Mouse (Mus musculus) liver, embryonic 14.5 days (tissue): Measurements from ENCODE around the gene Mvb12a. TPM values are rescaled to one million over a fixed set of nuclear protein-coding genes. Genes with fewer than 3 reads are reported as not detected.

Experiments used
- ATAC-seq: fragments of 200-750 bp; cut with Nextera tagmentation; 2 replicates; pipeline ENCODE4 v1.8.0; 2017; ENCODE audit warnings: moderate number of reproducible peaks, mild to moderate bottlenecking, moderate library complexity; ENCODE audit not compliant: insufficient read depth
- DNase-seq, 3 experiments: peaks; one replicate each; pipeline ENCODE4 v3.0.0-alpha.2; 2012 to 2013; ENCODE audit warnings: low read depth in 3 of 3, low spot score in 3 of 3
- H3K27ac ChIP-seq: fragments of 300-500 bp; sonication (generic); 2 replicates; pipeline ENCODE4 v1.5.1; 2014; ENCODE audit warnings: moderate library complexity, mild to moderate bottlenecking, control low read depth, inconsistent platforms
- H3K27me3 ChIP-seq: fragments of 300-500 bp; sonication (generic); 2 replicates; pipeline ENCODE4 v1.6.1; 2014; ENCODE audit warnings: mild to moderate bottlenecking, low read length, moderate library complexity; ENCODE audit not compliant: control insufficient read depth, insufficient read depth
- H3K36me3 ChIP-seq: fragments of 300-500 bp; sonication (generic); replicated peaks from 2 replicates; pipeline ENCODE4 v1.6.1; 2014; ENCODE audit warnings: low read depth; ENCODE audit not compliant: control insufficient read depth, insufficient read depth
- H3K4me1 ChIP-seq, 2 experiments: fragments of 200-500 bp in 1 of 2; fragments of 300-500 bp in 1 of 2; sonication (generic) in 1 of 2; replicated peaks; 2 replicates each; pipeline ENCODE4 v1.6.1; 2012 to 2014; ENCODE audit warnings: antibody characterized with exemption in 1 of 2, inconsistent platforms in 1 of 2, low read length in 1 of 2; ENCODE audit not compliant: control insufficient read depth in 2 of 2, insufficient read depth in 2 of 2
- H3K4me2 ChIP-seq: fragments of 300-500 bp; sonication (generic); 2 replicates; pipeline ENCODE4 v1.6.1; 2014; ENCODE audit warnings: low read depth, mild to moderate bottlenecking, control low read depth, moderate library complexity
- H3K4me3 ChIP-seq, 2 experiments: fragments of 200-500 bp in 1 of 2; fragments of 300-500 bp in 1 of 2; sonication (generic) in 1 of 2; 2 replicates each; pipeline ENCODE4 v1.5.1; 2012 to 2014; ENCODE audit warnings: low read depth in 2 of 2, low read length in 2 of 2, mild to moderate bottlenecking in 2 of 2, control low read depth in 1 of 2, inconsistent platforms in 1 of 2, moderate library complexity in 1 of 2; ENCODE audit not compliant: insufficient read depth in 1 of 2
- H3K9ac ChIP-seq: fragments of 300-500 bp; sonication (generic); replicated peaks from 2 replicates; pipeline ENCODE4 v1.6.1; 2014; ENCODE audit warnings: mild to moderate bottlenecking, control low read depth, moderate library complexity
- H3K9me3 ChIP-seq: fragments of 300-500 bp; sonication (generic); 2 replicates; pipeline ENCODE4 v1.6.1; 2016; ENCODE audit warnings: low read length, mixed read lengths; ENCODE audit not compliant: control insufficient read depth
- CTCF ChIP-seq: IDR thresholded peaks from 2 replicates; pipeline ENCODE4 v1.5.1; 2016; ENCODE audit warnings: antibody characterized with exemption, low read depth, control low read depth
- EP300 ChIP-seq: IDR thresholded peaks from 2 replicates; pipeline ENCODE4 v1.6.1; 2016; ENCODE audit warnings: antibody characterized with exemption, low read depth
- WGBS: fragments of 180-500 bp; shearing (Covaris S2); extraction: QIAGEN DNeasy Blood & Tissue Kit; methylation state at CpG from one replicate; pipeline ENCODE4 v1.1.7; 2014; ENCODE audit not compliant: insufficient replicate concordance; 5-methylcytosine and 5-hydroxymethylcytosine counted together
- polyA plus RNA-seq, 2 experiments: library from polyadenylated mRNA; depleted of rRNA in 1 of 2; stranded (reverse) in 1 of 2; unstranded in 1 of 2; fragments of >200 nt; fragmentation: Nextera tagmentation in 1 of 2; extraction: Ambion mirVana in 1 of 2; gene quantifications; 2 replicates each; pipeline versions ENCODE4 v1.2.1 to v1.2.3; 2012 to 2014

The Mvb12a gene
- polyA plus RNA-seq, 2 experiments: 25.6 to 31.1 TPM

GRCm38 (mm10) chr8:71558958-71559690, 16.4 kb downstream of the Mvb12a start:
- Histone ChIP-seq H3K36me3 (no peaks in the 10 kb centered on the region), H3K9me3 (no peaks in the 10 kb centered on the region; the same call in 1 of the 2 replicates), H3K4me3 (peak overlapping the region; percentile 62 to 69), H3K27me3 (peaks cover 14% of the 10 kb centered on the region), H3K27ac (no peak overlapping the region), H3K9ac (peak overlapping the region; percentile 24; the same call in 1 of the 2 replicates), H3K4me2 (peak overlapping the region; percentile 94), H3K4me1 (peaks cover 9 to 23% of the 10 kb centered on the region in 2 experiments)
- DNase-seq (peak; percentile 52 to 86 (median 62)), ATAC-seq (peak; percentile 77)
- WGBS: 2% methylated on average over 24 of the region's 24 CpGs
- TF ChIP-seq CTCF: peak; percentile 36; the same call in 1 of the 2 replicates
- TF ChIP-seq EP300: no peak

- no peaks in the 10 kb centered on the region; the same call in 1 of the 2 replicates for H3K9me3 ChIP-seq
- 29% methylated on average over 3 of the region's 3 CpGs for WGBS
- H3K36me3 ChIP-seq: no peaks in the 10 kb centered on the region
- TF ChIP-seq CTCF (no peak), EP300 (no peak)
- H3K27ac ChIP-seq: no peak overlapping the region
- H3K4me1 ChIP-seq: peaks cover 9 to 15% of the 10 kb centered on the region in 2 experiments; a peak in 3 of 4 replicates
- ATAC-seq (peak; percentile 34; the same call in 1 of the 2 replicates), DNase-seq (no peak)
- no peak overlapping the region for H3K9ac ChIP-seq
- no peak overlapping the region for H3K4me3 ChIP-seq
- H3K27me3 ChIP-seq: peaks cover 14% of the 10 kb centered on the region
- H3K4me2 ChIP-seq: peak overlapping the region; percentile 94; the same call in 1 of the 2 replicates
Observed at GRCm38 (mm10) chr8:71560071-71560470, 17.3 kb downstream of the Mvb12a start.

GRCm38 (mm10) chr8:71560765-71561164, 18.0 kb downstream of the Mvb12a start:
- H3K27ac ChIP-seq: no peak overlapping the region
- peaks cover 14% of the 10 kb centered on the region for H3K27me3 ChIP-seq
- no peaks in the 10 kb centered on the region; the same call in 1 of the 2 replicates for H3K9me3 ChIP-seq
- H3K4me3 ChIP-seq: no peak overlapping the region
- ATAC-seq: no peak
- DNase-seq: no peak
- H3K4me2 ChIP-seq: no peak overlapping the region
- 82% methylated on average over 5 of the region's 5 CpGs for WGBS
- peaks cover 9 to 15% of the 10 kb centered on the region in 2 experiments; a peak in 3 of 4 replicates for H3K4me1 ChIP-seq
- H3K36me3 ChIP-seq: no peaks in the 10 kb centered on the region
- H3K9ac ChIP-seq: no peak overlapping the region
- TF ChIP-seq EP300 (no peak), CTCF (no peak)

DNA sequence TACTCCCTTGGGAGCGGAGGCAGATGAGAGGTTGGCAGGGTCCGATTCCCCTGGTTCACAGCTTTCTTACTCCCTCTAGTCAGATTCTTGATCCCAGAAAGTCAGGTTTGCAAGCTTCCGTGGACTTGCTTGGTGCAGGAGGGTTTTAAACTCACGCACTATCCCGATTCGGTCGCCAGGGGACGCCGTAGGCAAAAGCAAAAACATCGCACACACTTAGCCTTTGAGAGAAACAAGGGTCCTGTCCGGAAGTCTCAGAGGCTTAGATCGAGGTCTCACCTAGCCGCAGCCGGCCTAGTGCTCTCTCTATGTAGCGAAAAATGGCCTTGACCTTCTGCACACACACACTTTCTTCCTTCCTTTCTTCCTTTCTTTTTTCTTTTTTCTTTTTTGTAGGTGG, 18.7 kb downstream of the Mvb12a start:
- 3% methylated on average over 15 of the region's 15 CpGs for WGBS
- Histone ChIP-seq H3K4me1 (peaks cover 9 to 15% of the 10 kb centered on the region in 2 experiments; a peak in 3 of 4 replicates), H3K27me3 (peaks cover 14% of the 10 kb centered on the region), H3K9ac (no peak overlapping the region), H3K4me2 (no peak overlapping the region), H3K4me3 (no peak overlapping the region), H3K9me3 (no peaks in the 10 kb centered on the region; the same call in 1 of the 2 replicates), H3K36me3 (no peaks in the 10 kb centered on the region), H3K27ac (no peak overlapping the region)
- DNase-seq (peak; percentile 39 to 66 (median 41)), ATAC-seq (no peak)
- TF ChIP-seq CTCF: peak; percentile 94
- no peak for TF ChIP-seq EP300

DNA sequence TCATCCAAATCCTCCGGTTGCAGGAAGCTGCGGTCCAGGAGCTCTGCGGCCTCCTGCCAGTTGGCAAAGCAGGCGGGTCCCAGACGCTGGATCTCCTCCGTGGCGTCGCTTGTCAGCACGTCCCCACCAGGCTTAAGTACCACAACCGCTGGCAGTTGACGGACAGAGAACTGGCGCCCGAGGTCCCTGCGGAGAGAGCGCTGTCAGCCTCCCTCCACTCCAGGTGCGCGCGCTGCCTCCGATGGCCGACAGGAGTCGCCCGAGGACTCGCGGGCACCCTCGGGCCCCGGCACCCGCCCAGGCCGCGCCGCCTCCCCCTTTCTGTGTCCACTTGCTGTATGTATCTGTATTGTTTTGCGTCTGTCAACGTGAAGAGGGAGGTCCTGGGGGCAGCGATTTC, 20.0 kb downstream of the Mvb12a start:
- peak overlapping the region; percentile 37 for H3K4me2 ChIP-seq
- peak in 2 of 3 experiments; percentile 26 to 29 for DNase-seq
- no peak overlapping the region; a peak in 1 of 4 replicates for H3K4me3 ChIP-seq
- H3K36me3 ChIP-seq: no peaks in the 10 kb centered on the region
- peak; percentile 40 for ATAC-seq
- H3K9ac ChIP-seq: no peak overlapping the region
- WGBS: under 1% methylated on average over 33 of the region's 33 CpGs
- H3K27me3 ChIP-seq: peaks cover 14% of the 10 kb centered on the region
- H3K9me3 ChIP-seq: no peaks in the 10 kb centered on the region; the same call in 1 of the 2 replicates
- H3K4me1 ChIP-seq: peaks cover 9 to 15% of the 10 kb centered on the region in 2 experiments; a peak in 3 of 4 replicates
- TF ChIP-seq CTCF (peak; percentile 78), EP300 (no peak)
- H3K27ac ChIP-seq: no peak overlapping the region
